Mouse (Mus musculus): ENCODE measurements at regions not wholly inside any gene's neighbourhood (a gene's known extent, or its start where the extent isn't known, plus 50 kb on each side); places are given as distances from the start of the nearest gene placed in this dataset.

DNA sequence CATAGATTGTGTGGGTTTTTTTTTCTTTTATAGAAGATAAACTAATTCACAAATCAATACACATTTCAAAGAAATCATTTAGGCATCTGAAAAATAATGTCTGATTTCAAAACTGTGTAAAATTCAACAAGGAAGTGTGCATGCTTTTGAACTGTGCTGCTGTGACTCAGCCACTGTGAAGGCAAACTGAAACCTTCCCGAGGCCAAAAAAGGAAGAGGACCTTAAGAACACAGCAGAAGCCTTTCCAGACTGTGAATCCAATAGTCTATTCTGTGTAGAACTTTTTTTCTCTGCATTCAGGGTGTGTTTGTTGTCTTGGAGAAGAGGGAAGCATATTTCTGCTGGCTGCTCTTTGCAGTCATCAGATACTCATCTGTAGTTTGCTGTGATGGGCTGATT lies 347.7 kb downstream of the Cdk5rap2 start:
- no peak for TF ChIP-seq POLR2A (IDR thresholded peaks at IDR 0.05; ENCODE audit: low read depth, low read length)
- TF ChIP-seq CTCF (conservative IDR thresholded peaks at IDR 0.05; ENCODE audit: insufficient read depth, insufficient read length, low read depth, low read length) = no peak
- Histone ChIP-seq H3K27ac (ENCODE audit: insufficient read depth, low read depth, low read length) (no peak overlapping the region), H3K4me1 (ENCODE audit: control insufficient read depth, insufficient read depth, low read length) (no peaks in the 10 kb centered on the region), H3K27me3 (replicated peaks; ENCODE audit: control insufficient read depth, insufficient read depth, low read length) (no peaks in the 10 kb centered on the region), H3K36me3 (ENCODE audit: control insufficient read depth, insufficient read depth, low read length) (no peaks in the 10 kb centered on the region), H3K4me3 (ENCODE audit: insufficient read depth, low read depth, low read length) (no peak overlapping the region)
- WGBS = 45% methylated on average over 1 of the region's 1 CpGs
- DNase-seq = no peak

GRCm38 (mm10) chr4:70058831-70059544 lies 351.3 kb downstream of the Cdk5rap2 start:
- TF ChIP-seq CTCF (conservative IDR thresholded peaks at IDR 0.05; ENCODE audit: insufficient read depth, insufficient read length, low read depth, low read length) = no peak
- TF ChIP-seq POLR2A (IDR thresholded peaks at IDR 0.05; ENCODE audit: low read depth, low read length) = no peak
- Histone ChIP-seq H3K27me3 (replicated peaks; ENCODE audit: control insufficient read depth, insufficient read depth, low read length) (no peaks in the 10 kb centered on the region), H3K4me1 (ENCODE audit: control insufficient read depth, insufficient read depth, low read length) (no peaks in the 10 kb centered on the region), H3K36me3 (ENCODE audit: control insufficient read depth, insufficient read depth, low read length) (no peaks in the 10 kb centered on the region), H3K4me3 (ENCODE audit: insufficient read depth, low read depth, low read length) (no peak overlapping the region), H3K27ac (ENCODE audit: insufficient read depth, low read depth, low read length) (no peak overlapping the region)
- WGBS = 84% methylated on average over 12 of the region's 12 CpGs
- DNase-seq = no peak

GRCm38 (mm10) chr4:70053136-70053535 lies 357.1 kb downstream of the Cdk5rap2 start:
- Histone ChIP-seq H3K27me3 (replicated peaks; ENCODE audit: control insufficient read depth, insufficient read depth, low read length) (no peaks in the 10 kb centered on the region), H3K4me1 (ENCODE audit: control insufficient read depth, insufficient read depth, low read length) (no peaks in the 10 kb centered on the region), H3K36me3 (ENCODE audit: control insufficient read depth, insufficient read depth, low read length) (no peaks in the 10 kb centered on the region), H3K4me3 (ENCODE audit: insufficient read depth, low read depth, low read length) (no peak overlapping the region), H3K27ac (ENCODE audit: insufficient read depth, low read depth, low read length) (no peak overlapping the region)
- TF ChIP-seq CTCF (conservative IDR thresholded peaks at IDR 0.05; ENCODE audit: insufficient read depth, insufficient read length, low read depth, low read length) = no peak
- no peak for TF ChIP-seq POLR2A (IDR thresholded peaks at IDR 0.05; ENCODE audit: low read depth, low read length)
- peak; percentile 74 for DNase-seq
- WGBS = 35% methylated on average over 2 of the region's 2 CpGs

- no peak for DNase-seq
- WGBS = 62% methylated on average over 1 of the region's 1 CpGs
- H3K36me3 ChIP-seq (ENCODE audit: control insufficient read depth, insufficient read depth, low read length) = no peaks in the 10 kb centered on the region
- no peak for TF ChIP-seq CTCF (conservative IDR thresholded peaks at IDR 0.05; ENCODE audit: insufficient read depth, insufficient read length, low read depth, low read length)
- no peak for TF ChIP-seq POLR2A (IDR thresholded peaks at IDR 0.05; ENCODE audit: low read depth, low read length)
- no peaks in the 10 kb centered on the region for H3K27me3 ChIP-seq (replicated peaks; ENCODE audit: control insufficient read depth, insufficient read depth, low read length)
- H3K4me1 ChIP-seq (ENCODE audit: control insufficient read depth, insufficient read depth, low read length) = no peaks in the 10 kb centered on the region
- no peak overlapping the region for H3K27ac ChIP-seq (ENCODE audit: insufficient read depth, low read depth, low read length)
- no peak overlapping the region for H3K4me3 ChIP-seq (ENCODE audit: insufficient read depth, low read depth, low read length)
Measured at GRCm38 (mm10) chr4:70038241-70038640, 372.0 kb downstream of the Cdk5rap2 start.

- Histone ChIP-seq H3K27ac (ENCODE audit: insufficient read depth, low read depth, low read length) (no peak overlapping the region), H3K4me1 (ENCODE audit: control insufficient read depth, insufficient read depth, low read length) (no peaks in the 10 kb centered on the region), H3K36me3 (ENCODE audit: control insufficient read depth, insufficient read depth, low read length) (no peaks in the 10 kb centered on the region), H3K4me3 (ENCODE audit: insufficient read depth, low read depth, low read length) (no peak overlapping the region), H3K27me3 (replicated peaks; ENCODE audit: control insufficient read depth, insufficient read depth, low read length) (no peaks in the 10 kb centered on the region)
- no peak for TF ChIP-seq CTCF (conservative IDR thresholded peaks at IDR 0.05; ENCODE audit: insufficient read depth, insufficient read length, low read depth, low read length)
- no peak for TF ChIP-seq POLR2A (IDR thresholded peaks at IDR 0.05; ENCODE audit: low read depth, low read length)
- WGBS = 26% methylated on average over 1 of the region's 1 CpGs
- no peak for DNase-seq
Measured at GRCm38 (mm10) chr4:70035912-70036311, 374.3 kb downstream of the Cdk5rap2 start.

DNA sequence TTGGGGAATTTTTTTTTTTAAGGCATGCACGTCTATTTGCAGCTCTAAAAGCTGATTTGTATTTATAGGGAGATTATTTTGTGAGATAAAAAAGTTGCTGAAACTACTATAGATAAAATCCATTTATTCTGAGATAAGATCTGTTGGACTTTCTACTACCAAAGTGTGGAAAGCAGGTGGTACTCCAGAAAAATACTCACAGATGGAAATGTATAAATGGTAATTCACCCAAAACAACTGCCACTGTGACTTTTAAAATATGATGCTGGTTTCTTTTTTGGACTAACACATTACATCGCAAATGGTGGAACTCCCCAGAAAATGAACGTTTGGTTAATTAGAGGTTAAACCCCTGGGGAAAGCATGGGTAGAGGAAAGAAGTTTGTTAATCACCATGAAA lies 377.7 kb downstream of the Cdk5rap2 start:
- no peak for DNase-seq
- no peak for TF ChIP-seq CTCF (conservative IDR thresholded peaks at IDR 0.05; ENCODE audit: insufficient read depth, insufficient read length, low read depth, low read length)
- no peak for TF ChIP-seq POLR2A (IDR thresholded peaks at IDR 0.05; ENCODE audit: low read depth, low read length)
- Histone ChIP-seq H3K4me3 (ENCODE audit: insufficient read depth, low read depth, low read length) (no peak overlapping the region), H3K4me1 (ENCODE audit: control insufficient read depth, insufficient read depth, low read length) (no peaks in the 10 kb centered on the region), H3K27me3 (replicated peaks; ENCODE audit: control insufficient read depth, insufficient read depth, low read length) (no peaks in the 10 kb centered on the region), H3K27ac (ENCODE audit: insufficient read depth, low read depth, low read length) (no peak overlapping the region), H3K36me3 (ENCODE audit: control insufficient read depth, insufficient read depth, low read length) (no peaks in the 10 kb centered on the region)
- WGBS = 60% methylated on average over 3 of the region's 3 CpGs

- no peak for TF ChIP-seq POLR2A (IDR thresholded peaks at IDR 0.05; ENCODE audit: low read depth, low read length)
- no peak for TF ChIP-seq CTCF (conservative IDR thresholded peaks at IDR 0.05; ENCODE audit: insufficient read depth, insufficient read length, low read depth, low read length)
- DNase-seq = no peak
- Histone ChIP-seq H3K27me3 (replicated peaks; ENCODE audit: control insufficient read depth, insufficient read depth, low read length) (no peaks in the 10 kb centered on the region), H3K4me3 (ENCODE audit: insufficient read depth, low read depth, low read length) (no peak overlapping the region), H3K36me3 (ENCODE audit: control insufficient read depth, insufficient read depth, low read length) (no peaks in the 10 kb centered on the region), H3K4me1 (ENCODE audit: control insufficient read depth, insufficient read depth, low read length) (no peaks in the 10 kb centered on the region), H3K27ac (ENCODE audit: insufficient read depth, low read depth, low read length) (no peak overlapping the region)
- WGBS = 15% methylated on average over 8 of the region's 8 CpGs
Measured at GRCm38 (mm10) chr4:70026848-70027247, 383.4 kb downstream of the Cdk5rap2 start.

All from kidney, adult 2 months (tissue).